Mouse (Mus musculus) monocyte, adult 2 months (primary cell): ENCODE data around the gene Gm9837.

Source experiments
- DNase-seq, 2 experiments: peaks; one replicate each; pipeline ENCODE4 v3.0.0; 2022; ENCODE audit warnings: low spot score in 2 of 2, low read depth in 1 of 2

The Gm9837 gene

DNA sequence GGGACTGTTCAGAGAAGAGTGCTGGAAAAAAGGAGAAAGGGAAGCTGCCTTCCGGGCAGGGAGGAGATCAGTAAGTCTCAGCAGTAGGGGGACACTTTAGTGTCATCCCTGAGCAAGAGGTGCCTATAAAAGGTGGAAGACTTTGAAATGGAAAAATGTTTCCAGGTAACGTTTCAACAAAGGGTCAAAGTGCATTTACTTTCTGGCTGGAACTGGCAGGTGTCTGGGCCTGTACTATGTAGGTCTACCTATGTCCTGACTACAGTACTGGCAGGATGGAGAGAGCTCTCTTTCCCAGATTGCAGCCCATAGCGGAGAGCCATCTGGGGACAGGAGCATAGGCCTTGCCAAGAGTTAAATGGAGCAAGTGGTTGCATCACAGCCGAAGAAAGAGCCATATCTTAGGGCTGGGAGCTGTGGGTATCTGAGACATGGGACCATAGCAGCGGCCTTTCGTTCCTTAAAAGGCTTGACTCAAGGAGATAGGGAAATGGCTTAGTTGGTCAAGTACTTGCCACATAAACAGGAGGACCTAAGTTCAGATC is 44.5 kb downstream of the Gm9837 start:
- DNase-seq: no peak

GRCm38 (mm10) chr11:53425251-53425650 is 45.0 kb downstream of the Gm9837 start:
- DNase-seq: no peak

- DNase-seq: no peak
These were observed 45.5 kb downstream of the Gm9837 start for GRCm38 (mm10) chr11:53424826-53425225.

- no peak for DNase-seq
These were observed 47.2 kb downstream of the Gm9837 start, which contains the start of gene Leap2 for GRCm38 (mm10) chr11:53423036-53423435. TSS of gene Leap2 (minus strand) at chr11:53423170.
